Mouse (Mus musculus) stomach, embryonic 14.5 days (tissue): ENCODE data around the gene Sgcg. TPM values are rescaled to one million over a fixed set of nuclear protein-coding genes. Genes with fewer than 3 reads are reported as not detected.

Experiments used
- ATAC-seq: fragments of 200-750 bp; cut with Nextera tagmentation; 2 replicates; pipeline ENCODE4 v1.8.0; 2017; ENCODE audit warnings: low read depth, moderate TSS enrichment; ENCODE audit not compliant: insufficient number of reproducible peaks, insufficient read depth, low FRiP score
- H3K27ac ChIP-seq: fragments of 300-500 bp; sonication (generic); 2 replicates; pipeline ENCODE4 v1.5.1; 2014; ENCODE audit warnings: mild to moderate bottlenecking, low read length, moderate library complexity, mixed read lengths
- H3K27me3 ChIP-seq: fragments of 300-500 bp; sonication (generic); 2 replicates; pipeline ENCODE4 v1.6.1; 2014; ENCODE audit warnings: low read length, control low read depth, mixed read lengths; ENCODE audit not compliant: control insufficient read depth, insufficient read depth
- H3K36me3 ChIP-seq: fragments of 300-500 bp; sonication (generic); 2 replicates; pipeline ENCODE4 v1.6.1; 2014; ENCODE audit warnings: mild to moderate bottlenecking, control low read depth, low read length, moderate library complexity, mixed read lengths; ENCODE audit not compliant: control insufficient read depth, insufficient read depth
- H3K4me1 ChIP-seq: fragments of 300-500 bp; sonication (generic); 2 replicates; pipeline ENCODE4 v1.6.1; 2014; ENCODE audit warnings: low read length, control low read depth, mixed read lengths; ENCODE audit not compliant: control insufficient read depth, insufficient read depth
- H3K4me2 ChIP-seq: fragments of 300-500 bp; sonication (generic); replicated peaks from 2 replicates; pipeline ENCODE4 v1.6.1; 2014; ENCODE audit warnings: low read depth, low read length, control low read depth
- H3K4me3 ChIP-seq: fragments of 300-500 bp; sonication (generic); 2 replicates; pipeline ENCODE4 v1.5.1; 2014; ENCODE audit warnings: low read depth, low read length, control low read depth
- H3K9ac ChIP-seq: fragments of 300-500 bp; sonication (generic); replicated peaks from 2 replicates; pipeline ENCODE4 v1.6.1; 2014; ENCODE audit warnings: low read depth, mild to moderate bottlenecking, control low read depth, low read length, moderate library complexity, mixed read lengths
- H3K9me3 ChIP-seq: fragments of 300-500 bp; sonication (generic); 2 replicates; pipeline ENCODE4 v1.6.1; 2016; ENCODE audit warnings: low read depth, low read length, control low read depth; ENCODE audit not compliant: control insufficient read depth
- WGBS: fragments of 180-500 bp; shearing (Covaris S2); extraction: QIAGEN DNeasy Blood & Tissue Kit; methylation state at CpG from one replicate; pipeline ENCODE4 v1.1.7; 2014; 5-methylcytosine and 5-hydroxymethylcytosine counted together
- polyA plus RNA-seq: library from polyadenylated mRNA; unstranded; fragments of >200 nt; fragmentation: Nextera tagmentation; extraction: Ambion mirVana; gene quantifications from 2 replicates; pipeline ENCODE4 v1.2.1, GENCODE M21; 2014

Gene Sgcg
- polyA plus RNA-seq, 1 experiment from 2014 or later, result 1.2 TPM

DNA sequence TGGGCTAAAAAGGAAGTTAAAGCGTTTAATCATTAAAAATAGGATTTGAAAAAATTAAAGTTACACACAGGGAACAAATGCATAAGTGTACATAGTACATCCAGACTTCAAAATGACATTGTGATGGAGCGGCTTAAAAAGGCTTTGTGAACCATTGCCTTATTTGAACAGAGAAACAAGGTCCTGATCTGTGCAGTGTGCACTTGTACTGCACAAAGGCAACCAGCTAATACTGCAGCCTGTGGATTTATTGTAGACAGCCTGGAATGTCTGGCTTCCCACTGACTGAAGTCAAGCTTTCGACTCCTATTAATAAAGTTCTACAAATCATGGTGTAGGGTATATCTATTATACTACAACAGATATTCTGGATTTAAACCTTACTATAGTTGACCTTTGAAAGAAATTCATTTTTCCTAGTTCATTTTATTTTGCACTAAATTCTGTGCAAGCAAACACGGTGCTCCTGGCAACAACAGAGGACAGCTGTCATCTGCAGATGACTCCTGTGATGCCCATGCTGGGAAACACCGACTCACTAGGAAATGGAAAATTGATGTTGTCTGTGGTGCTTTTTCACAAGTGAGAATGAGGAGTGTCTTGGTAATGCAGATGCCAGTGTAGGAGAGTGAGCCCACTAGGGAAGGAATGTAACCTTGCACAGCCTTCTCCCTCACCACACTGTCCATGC, 33.8 kb downstream of the Sgcg start:
- Histone ChIP-seq H3K27me3 (no peaks in the 10 kb centered on the region), H3K9ac (no peak overlapping the region), H3K4me1 (0 out of 2 replicates have a peak, but pooled peaks cover 4% of the 10 kb centered on the region), H3K36me3 (no peaks in the 10 kb centered on the region), H3K4me2 (no peak overlapping the region), H3K4me3 (no peak overlapping the region), H3K27ac (no peak overlapping the region), H3K9me3 (no peaks in the 10 kb centered on the region)
- ATAC-seq, result no peak
- 69% methylated on average over 5 of the region's 5 CpGs for WGBS

DNA sequence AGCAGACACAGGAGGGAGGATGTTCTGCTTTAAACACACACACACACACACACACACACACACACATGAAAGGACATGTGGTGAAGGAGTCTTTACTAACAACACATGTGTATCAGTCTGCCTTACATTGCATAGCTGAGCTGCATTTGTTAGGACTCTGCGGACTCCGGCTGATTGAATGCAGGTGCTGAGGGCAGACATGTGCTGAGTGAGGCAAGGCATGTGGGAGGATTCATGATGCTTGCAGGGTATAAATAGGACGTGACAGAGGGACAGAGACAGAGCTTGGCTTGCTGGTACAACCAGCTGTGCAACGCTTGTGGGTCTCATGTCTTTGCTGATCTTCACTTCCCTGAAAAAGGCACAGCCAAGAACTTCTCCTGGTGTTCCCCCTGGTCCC, 34.5 kb downstream of the Sgcg start:
- Histone ChIP-seq H3K27me3 (no peaks in the 10 kb centered on the region), H3K4me2 (no peak overlapping the region), H3K9me3 (no peaks in the 10 kb centered on the region), H3K36me3 (no peaks in the 10 kb centered on the region), H3K27ac (no peak overlapping the region), H3K4me1 (0 out of 2 replicates have a peak, but pooled peaks cover 4% of the 10 kb centered on the region), H3K4me3 (no peak overlapping the region), H3K9ac (no peak overlapping the region)
- no peak for ATAC-seq
- WGBS, result 64% methylated on average over 4 of the region's 4 CpGs

DNA sequence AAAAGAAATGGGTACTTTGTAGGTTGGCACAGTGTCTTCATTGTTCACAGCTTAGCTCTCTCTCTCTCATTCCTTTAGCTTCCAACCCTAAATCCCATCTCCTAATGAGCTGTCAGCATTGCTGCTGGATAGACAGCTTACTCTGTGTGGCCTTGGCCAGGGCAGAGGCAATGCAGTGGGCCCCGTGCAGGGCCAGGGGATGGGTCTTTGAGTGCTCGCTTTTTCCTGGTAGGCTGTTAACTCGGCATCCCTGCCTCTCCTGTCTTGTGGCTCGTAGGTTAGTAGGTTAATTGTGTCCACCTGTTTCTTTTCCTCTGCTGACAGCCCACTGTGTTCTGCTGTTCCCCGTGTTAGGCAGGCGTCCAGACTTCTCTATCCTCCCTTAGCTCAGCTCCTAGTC, 35.8 kb downstream of the Sgcg start:
- no peak overlapping the region for H3K4me3 ChIP-seq
- ATAC-seq, result 0 out of 2 replicates have a peak, but pooled peaks have one; percentile 33
- H3K9me3 ChIP-seq, result no peaks in the 10 kb centered on the region
- H3K4me2 ChIP-seq, result no peak overlapping the region
- H3K4me1 ChIP-seq, result 0 out of 2 replicates have a peak, but pooled peaks cover 4% of the 10 kb centered on the region
- H3K27me3 ChIP-seq, result no peaks in the 10 kb centered on the region
- H3K27ac ChIP-seq, result no peak overlapping the region
- WGBS, result 19% methylated on average over 6 of the region's 6 CpGs
- H3K9ac ChIP-seq, result no peak overlapping the region
- no peaks in the 10 kb centered on the region for H3K36me3 ChIP-seq

DNA sequence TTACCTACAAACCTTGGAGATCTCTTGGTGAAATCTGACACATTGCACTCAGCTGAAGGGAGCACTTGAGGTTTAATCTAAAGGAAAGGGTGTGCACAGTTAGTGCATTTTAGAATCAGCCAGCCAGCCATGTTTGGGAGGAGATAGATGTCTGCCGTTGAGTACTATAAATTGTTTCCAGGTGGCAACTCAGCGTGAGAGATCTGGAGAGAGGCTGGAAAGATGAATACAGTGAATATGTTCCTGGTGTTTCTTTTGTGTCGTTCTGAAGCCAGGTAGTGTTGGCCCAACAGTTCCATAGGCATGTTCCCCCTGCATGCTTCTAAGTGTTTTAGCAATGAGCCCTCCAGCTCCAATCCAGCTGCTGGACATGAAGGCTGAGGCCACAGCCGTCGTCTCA, 37.1 kb downstream of the Sgcg start:
- Histone ChIP-seq H3K9ac (no peak overlapping the region), H3K9me3 (no peaks in the 10 kb centered on the region), H3K36me3 (no peaks in the 10 kb centered on the region), H3K4me3 (no peak overlapping the region), H3K4me1 (0 out of 2 replicates have a peak, but pooled peaks cover 4% of the 10 kb centered on the region), H3K27ac (no peak overlapping the region), H3K27me3 (no peaks in the 10 kb centered on the region), H3K4me2 (no peak overlapping the region)
- no peak for ATAC-seq
- WGBS, result 69% methylated on average over 5 of the region's 5 CpGs

DNA sequence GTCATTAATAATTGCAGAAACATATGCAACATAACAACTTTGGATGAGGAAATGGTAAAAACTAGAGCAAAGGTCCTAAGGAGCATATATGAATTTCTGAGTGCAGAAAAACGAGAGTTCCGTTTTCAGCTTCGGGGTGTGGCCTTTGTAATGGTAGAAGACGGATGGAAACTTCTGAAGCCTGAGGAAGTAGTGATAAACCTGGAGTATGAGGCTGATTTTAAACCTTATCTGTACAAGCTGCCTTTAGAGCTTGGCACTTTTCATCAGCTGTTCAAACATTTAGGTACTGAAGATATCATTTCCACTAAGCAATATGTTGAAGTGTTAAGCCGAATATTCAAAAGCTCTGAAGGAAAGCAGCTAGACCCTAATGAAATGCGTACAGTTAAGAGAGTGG, 46.5 kb downstream of the Sgcg start:
- 76% methylated on average over 6 of the region's 6 CpGs for whole genome bisulfite sequencing
- Histone ChIP-seq H3K4me2 (no peak overlapping the region), H3K9ac (no peak overlapping the region), H3K27me3 (no peaks in the 10 kb centered on the region), H3K27ac (no peak overlapping the region), H3K36me3 (no peaks in the 10 kb centered on the region), H3K4me3 (no peak overlapping the region), H3K9me3 (no peaks in the 10 kb centered on the region), H3K4me1 (no peaks in the 10 kb centered on the region)
- ATAC-seq, result no peak

DNA sequence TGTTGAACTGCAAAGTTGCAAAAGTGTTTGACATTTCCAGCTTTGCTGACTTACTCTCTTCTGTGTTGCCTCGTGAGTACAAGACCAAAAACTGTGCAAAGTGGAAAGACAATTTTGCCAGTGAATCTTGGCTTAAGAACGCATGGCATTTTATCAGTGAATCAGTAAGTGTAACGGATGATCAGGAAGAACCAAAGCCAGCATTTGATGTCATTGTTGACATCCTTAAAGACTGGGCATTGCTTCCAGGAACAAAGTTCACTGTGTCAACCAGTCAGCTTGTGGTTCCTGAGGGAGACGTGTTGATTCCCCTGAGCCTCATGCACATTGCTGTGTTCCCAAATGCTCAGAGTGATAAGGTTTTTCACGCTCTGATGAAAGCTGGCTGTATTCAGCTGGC, 48.2 kb downstream of the Sgcg start:
- Histone ChIP-seq H3K9ac (no peak overlapping the region), H3K4me1 (no peaks in the 10 kb centered on the region), H3K27me3 (no peaks in the 10 kb centered on the region), H3K36me3 (no peaks in the 10 kb centered on the region), H3K4me2 (no peak overlapping the region), H3K9me3 (no peaks in the 10 kb centered on the region), H3K27ac (no peak overlapping the region), H3K4me3 (no peak overlapping the region)
- no peak for ATAC-seq
- 83% methylated on average over 5 of the region's 5 CpGs for WGBS

DNA sequence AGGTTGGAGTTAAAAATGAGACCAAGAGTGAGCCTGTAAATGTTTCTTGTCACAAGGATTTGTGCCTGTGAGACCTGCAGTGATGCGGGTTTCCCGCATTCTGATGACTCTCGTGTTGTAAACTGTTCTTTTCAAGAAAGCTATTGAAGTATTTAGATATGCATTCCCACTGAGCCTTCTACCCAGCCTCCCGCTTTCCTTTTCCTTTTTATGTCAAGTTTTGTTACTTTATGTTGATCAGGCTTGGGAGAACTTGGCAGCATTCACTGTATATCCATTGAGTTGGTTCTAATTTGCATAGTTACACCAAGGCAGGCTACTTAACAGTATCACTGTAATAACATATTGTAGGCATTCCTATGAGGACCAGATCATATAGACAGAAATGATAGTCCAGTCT, 63.9 kb downstream of the Sgcg start:
- Histone ChIP-seq H3K36me3 (peaks cover 8% of the 10 kb centered on the region), H3K27ac (no peak overlapping the region), H3K4me1 (no peaks in the 10 kb centered on the region), H3K4me3 (no peak overlapping the region), H3K27me3 (no peaks in the 10 kb centered on the region), H3K9me3 (no peaks in the 10 kb centered on the region), H3K4me2 (no peak overlapping the region), H3K9ac (no peak overlapping the region)
- WGBS, result 96% methylated on average over 4 of the region's 4 CpGs
- no peak for ATAC-seq

DNA sequence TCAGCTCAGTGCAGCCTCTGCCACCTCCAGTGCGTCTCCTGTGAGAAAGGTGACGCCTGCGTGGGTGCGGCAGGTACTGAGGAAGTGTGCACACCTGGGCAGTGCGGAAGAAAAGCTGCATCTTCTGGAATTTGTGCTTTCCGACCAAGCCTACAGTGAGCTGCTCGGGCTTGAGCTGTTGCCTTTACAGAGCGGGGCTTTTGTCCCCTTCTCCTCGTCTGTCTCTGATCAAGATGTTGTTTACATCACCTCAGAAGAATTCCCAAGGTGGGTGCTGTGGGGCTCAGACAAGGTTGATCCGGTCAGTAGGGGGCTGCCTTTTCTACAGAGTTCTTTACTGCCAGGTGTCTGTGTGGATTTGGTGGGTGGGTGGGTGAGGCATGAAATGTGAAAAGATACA, 66.0 kb downstream of the Sgcg start:
- 78% methylated on average over 10 of the region's 10 CpGs for WGBS
- no peak for ATAC-seq
- Histone ChIP-seq H3K27me3 (no peaks in the 10 kb centered on the region), H3K4me1 (no peaks in the 10 kb centered on the region), H3K4me3 (no peak overlapping the region), H3K27ac (no peak overlapping the region), H3K9ac (no peak overlapping the region), H3K4me2 (no peak overlapping the region), H3K36me3 (peaks cover 8% of the 10 kb centered on the region), H3K9me3 (no peaks in the 10 kb centered on the region)

DNA sequence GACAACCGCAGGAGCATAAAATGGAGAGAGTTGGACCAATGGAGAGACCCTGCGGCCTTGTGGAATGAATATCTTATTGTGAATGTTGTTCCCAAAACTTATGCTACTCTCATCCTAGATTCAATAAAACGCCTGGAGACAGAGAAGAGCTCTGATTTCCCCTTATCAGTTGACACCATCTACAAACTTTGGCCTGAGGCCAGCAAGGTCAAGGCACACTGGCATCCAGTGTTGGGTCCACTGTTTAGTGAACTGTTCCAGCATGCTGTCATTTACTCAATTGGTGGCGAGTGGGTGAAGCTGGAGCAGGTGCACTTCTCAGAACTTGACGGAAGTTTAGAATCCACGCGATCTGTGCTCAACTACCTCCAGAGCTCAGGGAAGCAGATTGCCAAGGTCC, 66.4 kb downstream of the Sgcg start:
- Histone ChIP-seq H3K27ac (no peak overlapping the region), H3K9ac (no peak overlapping the region), H3K4me3 (no peak overlapping the region), H3K4me1 (no peaks in the 10 kb centered on the region), H3K9me3 (no peaks in the 10 kb centered on the region), H3K36me3 (peaks cover 8% of the 10 kb centered on the region), H3K4me2 (no peak overlapping the region), H3K27me3 (no peaks in the 10 kb centered on the region)
- ATAC-seq, result no peak
- 82% methylated on average over 7 of the region's 7 CpGs for WGBS
